Mouse (Mus musculus) limb, embryonic 10.5 days (tissue): ENCODE measurements at regions not wholly inside any gene's neighbourhood (a gene's known extent, or its start where the extent isn't known, plus 50 kb on each side); places are given as distances from the start of the nearest gene placed in this dataset.
A peak's percentile ranks its signal among the peaks of the same experiment; 100 is the strongest.

Source experiments
- DNase-seq: peaks from one replicate; pipeline ENCODE4 v3.0.0-alpha.2; 2017; ENCODE audit warnings: low spot score
- H3K27ac ChIP-seq: fragments of 300-500 bp; sonication (generic); 2 replicates; pipeline ENCODE4 v1.5.1; 2016; ENCODE audit warnings: mild to moderate bottlenecking
- H3K27me3 ChIP-seq: fragments of 300-500 bp; sonication (generic); 2 replicates; pipeline ENCODE4 v1.6.1; 2016; ENCODE audit warnings: low read depth, mild to moderate bottlenecking; ENCODE audit not compliant: poor library complexity, severe bottlenecking
- H3K36me3 ChIP-seq: fragments of 300-500 bp; sonication (generic); 2 replicates; pipeline ENCODE4 v1.6.1; 2016; ENCODE audit warnings: mild to moderate bottlenecking, moderate library complexity
- H3K4me1 ChIP-seq: fragments of 300-500 bp; sonication (generic); 2 replicates; pipeline ENCODE4 v1.6.1; 2016
- H3K4me3 ChIP-seq: fragments of 300-500 bp; sonication (generic); 2 replicates; pipeline ENCODE4 v1.5.1; 2016; ENCODE audit warnings: mild to moderate bottlenecking, moderate library complexity
- H3K9me3 ChIP-seq: fragments of 300-500 bp; sonication (generic); replicated peaks from 2 replicates; pipeline ENCODE4 v1.6.1; 2016; ENCODE audit warnings: mild to moderate bottlenecking
- WGBS: fragments of 180-500 bp; shearing (Covaris S2); methylation state at CpG from one replicate; pipeline ENCODE4 v1.1.7; 2016; 5-methylcytosine and 5-hydroxymethylcytosine counted together

DNA sequence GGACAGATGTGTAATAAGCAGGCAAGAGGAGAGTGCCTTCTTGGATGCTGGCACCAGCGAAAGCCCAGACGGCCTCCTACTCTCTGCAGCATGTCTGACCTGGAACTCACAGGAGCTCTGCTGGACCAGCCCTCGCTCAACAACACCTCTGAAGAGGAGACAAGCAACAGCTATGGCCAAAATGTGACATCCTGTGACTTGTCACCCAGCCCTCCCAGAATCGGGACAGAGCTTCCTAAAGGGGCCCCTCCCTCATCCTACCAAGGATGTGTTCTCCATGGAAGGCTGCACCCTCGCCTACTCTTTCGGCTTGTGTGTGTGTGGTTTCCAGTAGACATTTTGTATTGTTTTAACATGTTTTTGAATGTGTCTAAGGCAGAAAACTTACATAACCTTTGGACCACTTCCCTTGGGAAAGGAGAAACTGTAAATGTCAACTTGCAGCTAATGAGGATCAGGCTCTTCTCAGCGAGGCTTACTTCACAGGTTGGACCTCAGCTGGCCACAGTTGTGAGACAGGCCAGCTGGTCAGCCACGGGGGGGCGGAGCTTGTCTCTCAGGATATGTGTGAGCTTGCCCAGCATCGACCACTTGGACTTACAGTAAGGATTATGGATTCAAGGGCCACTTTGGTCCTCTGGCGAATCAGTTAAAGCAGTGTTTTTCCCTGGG, 166.7 kb upstream of the Dio3 start:
- DNase-seq = no peak
- no peak overlapping the region for H3K27ac ChIP-seq
- H3K27me3 ChIP-seq = peaks cover 14% of the 10 kb centered on the region; the same call in 1 of the 2 replicates
- H3K9me3 ChIP-seq = no peaks in the 10 kb centered on the region
- WGBS = 77% methylated on average over 11 of the region's 11 CpGs
- H3K4me1 ChIP-seq = no peaks in the 10 kb centered on the region; the same call in 1 of the 2 replicates
- H3K36me3 ChIP-seq = no peaks in the 10 kb centered on the region
- H3K4me3 ChIP-seq = no peak overlapping the region

DNA sequence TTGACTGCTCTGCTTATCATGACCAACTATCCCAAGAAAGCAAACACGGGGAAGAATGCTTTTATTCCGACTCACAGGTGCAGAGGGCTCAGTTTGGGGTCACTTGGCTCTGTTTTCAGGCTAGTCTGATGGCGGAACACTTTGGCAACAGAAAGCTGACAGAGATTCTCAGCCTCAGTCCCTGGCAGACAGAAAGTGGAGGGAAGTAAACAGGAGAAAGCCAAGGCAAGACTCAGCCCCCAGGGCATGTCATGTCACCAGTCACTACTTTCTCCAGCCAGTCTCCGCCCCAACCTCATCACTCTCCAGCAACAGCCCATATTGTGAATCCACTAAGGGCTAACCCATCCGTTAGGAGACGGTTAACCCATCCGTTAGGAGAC, 166.2 kb upstream of the Dio3 start:
- Histone ChIP-seq H3K4me3 (no peak overlapping the region), H3K9me3 (no peaks in the 10 kb centered on the region), H3K27me3 (peaks cover 18% of the 10 kb centered on the region; the same call in 1 of the 2 replicates), H3K4me1 (no peaks in the 10 kb centered on the region; the same call in 1 of the 2 replicates), H3K36me3 (no peaks in the 10 kb centered on the region), H3K27ac (no peak overlapping the region)
- no peak for DNase-seq
- WGBS = 83% methylated on average over 7 of the region's 7 CpGs

DNA sequence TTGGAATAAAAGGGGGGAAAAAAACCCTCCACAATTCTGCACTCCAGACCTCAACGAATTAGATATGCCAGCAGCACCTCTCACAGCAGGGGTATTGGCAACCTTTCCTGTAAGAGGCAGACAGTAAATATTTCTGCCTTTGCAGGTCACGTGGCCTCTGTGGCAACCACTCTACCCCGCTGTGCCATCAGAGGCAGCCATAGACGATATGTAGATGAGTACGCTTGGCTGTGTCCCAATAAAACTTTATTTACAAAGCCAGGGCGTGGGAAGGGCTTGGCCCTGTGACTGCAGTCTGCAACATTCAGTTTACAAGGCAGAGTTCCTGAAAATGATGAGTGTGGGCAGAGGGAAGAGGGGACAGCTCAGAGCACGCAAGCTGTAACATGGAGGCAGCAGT, 158.7 kb upstream of the Dio3 start:
- no peaks in the 10 kb centered on the region for H3K4me1 ChIP-seq
- H3K9me3 ChIP-seq = no peaks in the 10 kb centered on the region
- H3K4me3 ChIP-seq = no peak overlapping the region
- DNase-seq = no peak
- WGBS = 83% methylated on average over 7 of the region's 7 CpGs
- no peaks in the 10 kb centered on the region for H3K36me3 ChIP-seq
- peaks cover 43% of the 10 kb centered on the region; the same call in 1 of the 2 replicates for H3K27me3 ChIP-seq
- no peak overlapping the region for H3K27ac ChIP-seq

DNA sequence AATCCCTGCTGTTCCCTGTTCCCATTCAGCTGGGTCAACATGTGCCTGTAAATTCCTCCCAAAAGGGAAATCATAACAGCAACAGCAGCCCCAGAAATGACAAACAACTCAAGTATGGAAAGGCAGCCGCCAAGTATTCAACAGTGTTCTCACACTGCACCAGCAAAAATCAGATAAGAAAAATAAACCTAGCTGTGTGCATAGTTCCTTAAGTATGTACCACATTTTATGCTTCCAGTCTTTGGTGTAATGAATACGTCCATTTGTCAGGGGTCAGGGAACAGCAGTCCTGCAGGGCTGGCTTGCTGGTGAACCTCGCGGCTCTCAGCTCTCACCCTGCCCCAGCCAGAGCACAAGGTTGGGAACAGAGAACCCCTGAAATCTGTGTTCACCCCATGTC, 155.9 kb upstream of the Dio3 start:
- H3K36me3 ChIP-seq = no peaks in the 10 kb centered on the region
- H3K27me3 ChIP-seq = peaks cover 32% of the 10 kb centered on the region
- no peak overlapping the region for H3K4me3 ChIP-seq
- H3K9me3 ChIP-seq = no peaks in the 10 kb centered on the region
- no peak overlapping the region for H3K27ac ChIP-seq
- H3K4me1 ChIP-seq = no peaks in the 10 kb centered on the region
- no peak for DNase-seq
- WGBS = 89% methylated on average over 4 of the region's 4 CpGs

DNA sequence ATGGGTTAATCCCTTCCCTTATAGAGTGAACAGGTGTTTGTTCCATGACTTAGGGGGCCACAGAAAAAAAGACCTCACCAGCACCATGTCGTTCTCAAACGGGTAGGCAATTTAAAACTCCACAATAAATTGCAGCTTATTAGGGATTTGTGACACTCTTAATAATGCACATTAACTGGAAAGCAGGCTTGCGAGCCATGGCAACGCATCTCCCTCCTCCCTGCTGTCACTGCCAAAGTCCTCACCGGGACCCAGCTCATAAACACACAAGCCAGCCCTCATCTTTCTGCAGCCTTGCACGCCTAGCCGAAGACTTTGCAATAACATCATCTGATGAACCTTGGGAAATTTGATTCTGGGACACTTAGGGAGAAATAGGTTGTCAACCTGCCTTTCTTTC, 152.3 kb upstream of the Dio3 start:
- Histone ChIP-seq H3K4me3 (no peak overlapping the region), H3K9me3 (no peaks in the 10 kb centered on the region), H3K36me3 (no peaks in the 10 kb centered on the region), H3K27me3 (peaks cover 32% of the 10 kb centered on the region), H3K27ac (no peak overlapping the region), H3K4me1 (no peaks in the 10 kb centered on the region)
- no peak for DNase-seq
- WGBS = 84% methylated on average over 7 of the region's 7 CpGs

DNA sequence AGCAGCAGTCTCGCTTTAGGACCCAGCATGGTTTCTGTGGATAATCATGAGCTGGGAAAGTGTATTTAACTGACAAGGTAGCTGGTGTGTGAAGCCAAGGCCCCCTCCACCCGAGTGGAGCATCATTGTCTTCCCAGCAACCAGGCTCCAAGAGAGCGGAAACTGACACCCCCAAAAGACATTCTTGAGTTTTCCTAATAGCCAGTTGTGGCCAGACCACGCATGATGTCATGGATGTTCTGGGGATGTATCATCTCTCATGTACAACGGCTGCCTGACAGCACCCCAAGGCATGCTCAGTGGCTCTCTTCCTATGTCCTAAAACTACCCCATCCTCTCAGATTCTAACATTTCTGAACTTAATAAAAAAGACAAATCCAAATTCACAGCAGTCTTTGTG, 133.5 kb upstream of the Dio3 start:
- H3K4me1 ChIP-seq = no peaks in the 10 kb centered on the region
- no peak overlapping the region for H3K4me3 ChIP-seq
- WGBS = 88% methylated on average over 5 of the region's 5 CpGs
- no peak for DNase-seq
- H3K36me3 ChIP-seq = no peaks in the 10 kb centered on the region
- H3K9me3 ChIP-seq = no peaks in the 10 kb centered on the region
- H3K27ac ChIP-seq = no peak overlapping the region
- peaks cover 76% of the 10 kb centered on the region for H3K27me3 ChIP-seq

DNA sequence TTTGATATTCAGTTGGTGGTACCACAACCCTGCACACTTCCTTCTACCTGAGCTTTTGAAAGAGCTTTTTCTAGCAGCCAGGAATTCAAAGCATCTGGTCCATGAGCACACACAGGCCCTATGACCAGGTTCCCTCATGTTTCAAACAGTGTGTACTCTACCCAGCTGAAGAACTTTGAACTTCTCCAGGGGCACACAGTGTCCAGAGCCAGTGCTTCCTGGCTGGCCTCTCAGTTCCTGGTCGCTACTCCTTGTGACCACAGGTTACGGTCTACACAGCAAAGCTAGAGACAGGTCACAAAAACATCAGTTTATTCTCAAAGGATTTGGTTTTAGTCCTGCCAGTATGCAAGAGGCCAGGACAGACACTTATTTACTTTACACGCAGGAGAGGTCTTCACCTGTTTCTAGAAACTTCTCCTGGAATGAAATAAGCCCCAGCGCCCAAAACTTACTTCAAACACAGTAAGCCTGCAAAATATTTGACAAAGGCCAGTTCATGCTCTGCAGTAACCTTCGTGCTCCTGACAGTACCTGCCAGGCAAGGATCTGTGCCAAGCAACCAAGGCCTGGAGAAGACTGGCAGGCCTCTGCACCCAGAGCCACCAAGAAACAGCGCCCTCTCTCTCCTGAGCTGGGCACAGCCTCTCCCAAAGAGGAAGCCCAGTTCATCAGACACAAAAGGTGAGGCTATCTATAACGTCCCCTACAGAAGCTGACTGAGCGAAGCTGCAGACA, 124.5 kb upstream of the Dio3 start:
- H3K4me3 ChIP-seq = no peak overlapping the region
- no peak overlapping the region for H3K27ac ChIP-seq
- 81% methylated on average over 8 of the region's 8 CpGs for WGBS
- H3K4me1 ChIP-seq = peaks cover 43% of the 10 kb centered on the region
- no peaks in the 10 kb centered on the region; the same call in 1 of the 2 replicates for H3K9me3 ChIP-seq
- H3K27me3 ChIP-seq = peaks cover 88% of the 10 kb centered on the region
- no peaks in the 10 kb centered on the region for H3K36me3 ChIP-seq
- no peak for DNase-seq

DNA sequence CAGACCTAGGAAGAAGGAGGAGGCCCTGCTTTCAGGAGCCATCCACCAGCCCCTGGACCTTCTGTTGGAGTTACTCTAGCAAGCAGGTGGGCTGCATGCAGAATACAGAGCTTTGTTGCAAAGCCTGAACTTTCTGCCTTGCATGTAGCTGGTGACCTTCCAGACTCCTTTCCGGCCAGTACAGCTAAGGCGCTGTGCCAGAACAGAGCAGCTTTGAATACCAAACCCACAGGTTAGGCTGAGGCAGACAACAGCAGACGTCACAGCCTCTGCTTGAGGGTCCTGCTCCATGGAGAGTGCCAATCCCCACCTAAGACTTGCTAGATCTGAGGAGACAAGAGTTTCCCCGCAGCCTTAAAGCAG, 123.9 kb upstream of the Dio3 start:
- peaks cover 43% of the 10 kb centered on the region for H3K4me1 ChIP-seq
- H3K9me3 ChIP-seq = no peaks in the 10 kb centered on the region; the same call in 1 of the 2 replicates
- no peak for DNase-seq
- no peaks in the 10 kb centered on the region for H3K36me3 ChIP-seq
- H3K4me3 ChIP-seq = no peak overlapping the region
- peaks cover 89% of the 10 kb centered on the region for H3K27me3 ChIP-seq
- 78% methylated on average over 4 of the region's 4 CpGs for WGBS
- 0 out of 2 replicates have a peak overlapping the region, but pooled peaks have one; percentile 1 for H3K27ac ChIP-seq

DNA sequence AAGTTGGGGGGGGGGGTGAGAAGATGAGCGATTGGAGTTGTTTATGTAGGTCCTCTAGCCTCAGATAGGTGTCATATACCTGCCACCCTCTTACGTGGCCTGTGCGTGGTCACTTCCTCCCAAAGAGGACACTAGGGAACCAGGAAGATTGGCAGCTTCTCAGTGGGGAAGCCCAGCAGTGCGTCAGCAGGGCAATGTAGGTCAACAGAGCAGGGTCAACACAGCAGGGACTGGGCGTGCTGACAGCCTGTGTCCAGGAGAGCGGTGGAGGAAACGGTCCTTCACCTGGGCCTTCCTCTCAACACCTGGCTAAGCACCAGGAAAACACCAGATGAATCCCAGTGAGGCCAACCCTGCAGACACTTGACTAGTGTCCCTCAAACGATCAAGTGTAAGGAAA, 122.4 kb upstream of the Dio3 start:
- H3K4me3 ChIP-seq = no peak overlapping the region
- DNase-seq = peak; percentile 36

DNA sequence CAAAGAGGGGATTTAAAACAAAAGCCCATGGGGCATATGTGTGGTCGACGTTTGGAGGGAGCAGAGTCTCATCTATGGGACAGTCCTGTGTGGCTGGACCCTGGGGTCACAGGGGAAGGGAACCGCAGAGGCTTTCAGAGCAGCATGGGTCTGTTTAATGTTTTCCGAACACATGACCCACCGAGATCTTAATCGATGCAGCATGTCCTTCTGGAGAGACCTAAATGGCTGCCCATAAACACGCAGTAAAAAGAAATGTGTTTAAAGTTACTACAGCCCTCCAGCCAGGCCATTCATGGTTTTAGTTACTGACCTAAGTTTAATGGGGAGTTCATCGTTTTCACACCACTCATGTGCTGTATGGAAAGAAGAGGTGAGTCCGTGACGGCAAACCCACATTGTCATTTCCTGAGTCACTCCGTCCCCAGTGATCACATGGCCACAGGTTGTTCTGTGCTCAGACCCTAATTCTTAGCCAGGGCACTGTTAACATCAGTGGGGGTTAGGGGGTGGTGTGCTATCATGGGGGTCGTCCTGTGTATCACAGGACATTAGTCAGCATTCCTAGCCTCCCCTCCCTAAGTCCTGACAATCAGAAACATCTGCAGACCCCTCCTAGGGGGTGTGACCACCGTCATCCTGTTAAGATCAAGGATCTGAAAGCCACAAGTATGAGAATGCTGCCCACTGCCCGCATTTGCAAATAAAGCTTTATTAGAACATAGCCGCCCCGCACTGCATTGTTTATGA, 120.7 kb upstream of the Dio3 start:
- peaks cover 89% of the 10 kb centered on the region for H3K27me3 ChIP-seq
- H3K4me3 ChIP-seq = no peak overlapping the region; the same call in 1 of the 2 replicates
- H3K4me1 ChIP-seq = peaks cover 43% of the 10 kb centered on the region
- 26% methylated on average over 16 of the region's 16 CpGs for WGBS
- H3K36me3 ChIP-seq = no peaks in the 10 kb centered on the region
- no peaks in the 10 kb centered on the region for H3K9me3 ChIP-seq
- no peak overlapping the region for H3K27ac ChIP-seq
- DNase-seq = peak; percentile 64

More for the DNA sequence above, 122.4 kb upstream of the Dio3 start:
- H3K4me1 ChIP-seq = peaks cover 43% of the 10 kb centered on the region
- H3K27me3 ChIP-seq = peaks cover 89% of the 10 kb centered on the region
- H3K27ac ChIP-seq = no peak overlapping the region
- WGBS = 32% methylated on average over 8 of the region's 8 CpGs
- no peaks in the 10 kb centered on the region for H3K9me3 ChIP-seq
- no peaks in the 10 kb centered on the region for H3K36me3 ChIP-seq

DNA sequence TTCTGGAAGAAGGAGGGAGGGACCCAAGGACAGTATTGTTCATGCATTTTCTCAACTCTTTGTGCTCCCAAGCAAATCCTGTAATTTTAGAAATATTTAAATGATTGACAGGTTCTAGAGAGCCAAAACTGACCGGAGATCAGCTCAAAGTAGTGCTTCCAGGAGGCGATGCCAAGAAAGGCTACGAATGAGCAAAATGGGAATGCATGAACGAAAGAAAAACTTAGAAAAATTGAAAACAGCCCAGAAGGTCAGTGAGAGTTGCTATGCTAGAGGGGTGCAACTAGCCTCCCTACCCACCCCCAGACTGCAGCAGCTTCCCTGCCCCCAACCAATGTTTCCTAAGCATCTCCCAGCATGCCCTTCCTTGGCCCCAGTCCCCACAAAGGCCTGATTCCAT, 117.6 kb upstream of the Dio3 start:
- no peak for DNase-seq
- no peak overlapping the region for H3K27ac ChIP-seq
- peaks cover 89% of the 10 kb centered on the region for H3K27me3 ChIP-seq
- no peak overlapping the region for H3K4me3 ChIP-seq
- H3K4me1 ChIP-seq = peaks cover 31% of the 10 kb centered on the region
- no peaks in the 10 kb centered on the region for H3K9me3 ChIP-seq
- WGBS = 93% methylated on average over 4 of the region's 4 CpGs
- no peaks in the 10 kb centered on the region for H3K36me3 ChIP-seq

DNA sequence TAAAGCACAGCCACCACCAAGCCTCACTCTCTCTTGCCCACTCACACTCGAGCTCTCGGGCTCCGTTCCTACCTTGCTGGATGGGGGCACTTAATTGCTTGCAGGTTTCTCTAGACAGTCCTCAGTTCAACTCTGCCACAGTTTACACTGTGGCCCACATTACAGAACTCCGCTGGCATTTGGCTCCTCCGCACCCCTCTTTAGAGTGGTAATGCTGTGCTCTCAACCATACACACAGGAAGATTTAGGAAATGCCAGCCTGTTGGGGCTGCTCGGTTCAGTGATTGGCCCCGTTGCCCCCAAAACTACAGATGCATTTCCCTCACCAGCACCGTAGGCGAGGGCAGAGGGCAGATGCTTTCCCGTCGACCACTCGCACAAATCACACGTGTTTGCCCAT, 113.4 kb upstream of the Dio3 start:
- no peak overlapping the region for H3K4me3 ChIP-seq
- no peaks in the 10 kb centered on the region for H3K36me3 ChIP-seq
- DNase-seq = no peak
- H3K4me1 ChIP-seq = 0 out of 2 replicates have a peak, but pooled peaks cover 3% of the 10 kb centered on the region
- WGBS = 74% methylated on average over 13 of the region's 13 CpGs
- H3K27me3 ChIP-seq = peaks cover 100% of the 10 kb centered on the region
- no peaks in the 10 kb centered on the region for H3K9me3 ChIP-seq
- no peak overlapping the region for H3K27ac ChIP-seq

DNA sequence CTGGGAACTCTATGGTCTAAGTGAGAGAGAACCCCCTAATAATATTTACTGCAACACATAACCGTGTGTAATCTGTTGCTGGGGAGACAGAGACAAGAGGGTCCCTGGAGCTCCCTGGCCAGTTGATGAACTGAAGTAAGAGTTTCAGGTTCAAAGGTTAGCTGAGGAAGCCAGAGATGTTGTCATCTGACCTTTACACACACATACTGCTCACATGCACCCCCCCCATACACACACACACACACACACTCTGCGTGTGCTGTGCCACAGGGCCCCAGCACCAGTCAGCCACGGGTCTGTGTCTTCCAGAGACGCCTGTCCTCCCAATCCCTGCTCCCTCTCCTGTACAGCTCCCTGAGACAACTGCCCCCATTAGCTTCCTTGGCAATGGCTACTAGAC, 110.5 kb upstream of the Dio3 start:
- H3K4me1 ChIP-seq = 0 out of 2 replicates have a peak, but pooled peaks cover 3% of the 10 kb centered on the region
- no peaks in the 10 kb centered on the region for H3K9me3 ChIP-seq
- H3K27ac ChIP-seq = no peak overlapping the region
- peaks cover 100% of the 10 kb centered on the region for H3K27me3 ChIP-seq
- no peak overlapping the region for H3K4me3 ChIP-seq
- H3K36me3 ChIP-seq = no peaks in the 10 kb centered on the region
- no peak for DNase-seq
- 91% methylated on average over 4 of the region's 4 CpGs for WGBS
